Mouse (Mus musculus) bone marrow macrophage, adult 2 months (primary cell): ENCODE results near the gene Prmt8.

Experiments used
- CTCF ChIP-seq: IDR thresholded peaks from 2 replicates; pipeline ENCODE4 v1.5.1; 2012; ENCODE audit warnings: low read depth, mild to moderate bottlenecking, low read length, moderate library complexity
- POLR2A ChIP-seq: IDR thresholded peaks from 2 replicates; pipeline ENCODE4 v1.6.1; 2012; ENCODE audit warnings: mild to moderate bottlenecking, low read depth, low read length, borderline replicate concordance

DNA sequence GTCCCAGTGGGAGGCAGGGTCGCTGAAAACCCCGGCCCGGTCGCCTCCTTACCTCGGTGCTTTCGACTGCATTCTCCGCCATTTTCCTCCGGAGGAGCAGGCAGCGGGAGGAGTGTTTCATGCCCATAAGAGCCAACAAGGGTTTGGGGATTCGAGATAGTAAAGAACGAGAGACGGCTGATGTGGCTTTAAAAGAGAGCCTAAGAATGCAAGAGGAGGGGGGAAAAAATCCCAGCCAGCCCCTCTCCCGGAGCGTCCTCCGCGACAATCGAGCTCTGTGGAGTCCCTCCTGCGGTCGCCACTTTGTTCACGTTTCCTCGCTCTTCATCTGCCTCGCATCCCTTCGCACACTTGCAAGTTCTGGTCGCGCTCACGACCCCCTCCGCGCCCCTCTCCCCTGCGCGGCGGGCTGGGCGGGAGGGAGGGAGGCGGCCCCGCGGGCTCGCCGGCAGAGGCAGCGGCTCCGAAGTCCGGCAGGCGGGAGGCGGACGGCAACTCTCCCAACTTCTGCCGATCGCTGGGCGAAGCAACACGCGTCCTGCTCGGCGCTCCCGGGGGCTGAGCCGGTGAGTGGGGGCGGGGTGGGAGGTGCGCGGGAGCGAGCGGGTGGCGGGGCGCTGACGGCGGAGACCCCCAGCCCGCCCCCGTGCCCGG, 524 bp downstream of the Prmt8 start:
- no peak for TF ChIP-seq CTCF
- TF ChIP-seq POLR2A: no peak
